Mouse (Mus musculus) left cerebral cortex, postnatal 4 days (tissue): ENCODE data around the gene Mrpl11. TPM values are rescaled to one million over a fixed set of nuclear protein-coding genes. Genes with fewer than 3 reads are reported as not detected.
"Not testable (repeated sequence)": the region's sequence is repeated elsewhere in the genome, so short reads cannot be mapped to it uniquely, and the experiment has no call there.

ENCODE experiments used
- DNase-seq: peaks from one replicate; pipeline ENCODE4 v3.0.0-alpha.2; 2022
- intact Hi-C: fragments of 180-260 bp; cut with DNase I; formaldehyde crosslinking; loops from one replicate; pipeline ENCODE4 v1.15.1; 2025
- total RNA-seq, 2 experiments: library from RNA; stranded (reverse); gene quantifications; 2 replicates each; pipeline ENCODE4 v1.2.3; 2021

The Mrpl11 gene
- 10 to 100 TPM; 68.5 to 73.6 TPM for total RNA-seq

DNA sequence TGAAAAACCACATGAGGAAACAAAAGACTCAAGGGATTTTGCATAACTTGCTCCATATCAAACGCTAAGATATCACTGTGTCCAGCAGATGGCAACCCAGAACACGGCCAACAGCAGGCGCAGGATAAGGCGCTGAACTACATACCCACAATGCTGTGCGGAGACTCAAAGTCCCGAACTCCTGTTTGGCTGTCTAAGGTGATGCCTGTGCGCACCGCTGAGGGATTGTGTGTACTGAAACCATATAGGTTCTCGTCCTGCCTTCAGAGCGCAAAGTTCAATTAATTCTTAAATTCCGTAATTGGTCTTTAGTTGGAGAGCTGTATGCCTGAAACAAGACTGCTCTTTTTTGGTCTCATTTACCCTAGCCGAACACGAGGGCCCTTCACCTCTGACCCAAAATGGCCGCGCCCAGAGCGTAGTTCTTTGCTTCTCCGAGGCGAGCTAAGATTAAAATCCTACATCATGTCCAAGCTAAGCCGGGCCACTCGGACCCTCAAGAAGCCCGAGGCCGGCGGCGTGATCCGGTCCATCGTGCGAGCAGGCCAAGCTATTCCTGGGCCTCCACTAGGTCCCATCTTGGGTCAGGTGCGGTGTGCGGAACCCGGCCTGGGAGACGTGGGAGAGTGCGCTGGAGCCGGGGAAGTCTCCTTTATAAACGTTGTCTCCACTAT lies at the start of gene Mrpl11:
Gene Mrpl11 (plus strand): TSS at position 220 of the 674 bp plus-strand sequence.
- intact Hi-C loops = no loop called here
- DNase-seq = peak; percentile 87

DNA sequence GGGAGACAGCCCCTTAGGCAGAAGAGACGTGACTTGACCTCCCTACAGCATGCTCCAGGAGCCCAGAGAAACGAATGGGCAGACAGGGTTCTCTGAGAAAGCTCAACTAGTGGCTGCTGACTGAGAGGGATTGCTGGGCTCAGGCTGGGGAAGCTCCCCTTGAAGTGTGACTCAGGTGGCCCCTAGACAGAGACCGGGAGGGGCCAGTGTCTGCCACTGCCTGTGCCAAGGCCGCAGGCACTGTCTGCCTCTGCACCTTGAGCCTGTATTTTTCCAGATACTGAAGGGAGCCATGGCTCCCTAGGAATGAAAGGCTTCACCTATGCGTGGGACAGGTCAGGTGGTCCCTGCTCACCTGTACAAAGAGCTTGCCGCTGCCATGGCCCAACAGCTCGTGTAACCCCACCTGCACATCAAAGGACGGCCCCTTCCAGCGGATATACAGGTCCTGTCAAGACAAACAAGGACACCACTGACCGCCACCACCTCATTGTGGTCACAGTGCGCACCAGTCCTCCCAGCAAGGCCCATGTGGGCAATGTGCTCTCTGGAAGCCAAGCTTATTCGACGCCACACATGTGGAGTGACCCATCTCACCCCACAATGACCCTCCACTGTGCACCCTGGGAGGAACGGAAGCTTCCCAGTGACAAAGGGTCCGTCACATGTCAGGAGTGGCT lies 45.9 kb upstream of the Mrpl11 start:
- intact Hi-C loops = no loop called here
- DNase-seq = no peak

DNA sequence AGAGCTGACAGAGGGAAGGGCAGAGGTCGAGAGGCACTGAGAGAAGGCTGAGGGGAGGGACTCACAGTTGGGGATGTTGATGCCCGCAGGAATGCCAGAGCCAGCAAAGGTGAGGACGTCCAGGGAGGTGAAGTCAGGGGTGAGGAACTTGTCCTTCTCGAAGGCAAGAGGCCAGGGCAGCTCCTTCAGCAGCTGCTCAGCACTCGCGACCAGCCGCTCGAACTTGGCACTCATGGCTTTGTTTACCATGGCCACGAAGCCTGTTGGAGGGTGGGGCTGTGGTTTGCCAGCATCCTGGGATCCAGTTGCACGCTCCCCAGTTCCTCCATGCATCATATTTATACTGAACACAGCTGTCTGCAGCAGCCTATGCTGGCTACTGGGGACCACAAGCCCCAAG lies 45.1 kb upstream of the Mrpl11 start:
- no peak for DNase-seq
- intact Hi-C loops = no loop called here

- intact Hi-C loops = no loop called here
- no peak for DNase-seq
These were observed 42.3 kb upstream of the Mrpl11 start for GRCm38 (mm10) chr19:4919652-4920051.

GRCm38 (mm10) chr19:4925121-4925860 lies 36.7 kb upstream of the Mrpl11 start:
- no peak for DNase-seq
- intact Hi-C loops = no loop called here

GRCm38 (mm10) chr19:4927904-4928531 lies 33.9 kb upstream of the Mrpl11 start, which contains the start of gene Dpp3:
Gene Dpp3 (minus strand): TSS chr19:4928287.
- intact Hi-C loops = no loop called here
- peak; percentile 100 for DNase-seq

DNA sequence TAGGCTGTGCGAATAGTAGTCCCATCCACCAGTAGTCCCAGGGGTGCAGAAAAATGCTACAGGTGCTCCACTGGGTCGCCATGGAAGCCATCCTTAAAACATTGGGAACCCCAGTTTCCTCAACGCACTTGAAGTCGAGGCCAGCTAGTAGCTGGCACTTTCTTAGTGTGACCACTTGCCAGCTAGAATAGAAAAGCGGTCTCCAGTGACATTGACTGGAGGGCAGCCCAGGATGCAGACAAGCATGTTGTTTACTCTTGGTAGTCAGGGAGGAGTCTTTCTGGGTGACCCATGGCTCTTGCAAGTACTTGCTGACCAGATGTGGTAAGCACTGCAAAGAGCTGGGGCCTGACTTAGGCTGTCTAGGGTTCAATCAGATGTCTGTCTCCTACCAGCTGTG lies 33.2 kb upstream of the Mrpl11 start:
- intact Hi-C loops = no loop called here
- peak; percentile 34 for DNase-seq

DNA sequence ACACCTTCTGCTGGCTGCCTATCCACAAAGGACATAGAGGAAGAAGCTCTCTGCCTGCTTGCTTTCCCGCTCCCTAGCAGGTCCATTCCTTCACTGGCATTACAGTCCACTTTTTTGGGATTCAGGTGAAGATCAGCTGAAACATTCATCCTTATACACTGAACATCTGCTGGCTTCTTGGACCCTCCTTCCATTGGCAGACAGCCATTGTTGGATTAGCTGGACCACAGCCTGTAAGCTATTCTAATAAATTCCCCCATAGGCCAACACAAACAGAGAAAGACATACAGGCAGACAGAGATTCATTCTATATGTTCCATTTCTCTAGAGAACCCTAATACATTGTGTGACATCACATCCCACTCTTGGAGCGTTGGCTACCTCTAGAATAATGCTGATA lies 25.1 kb upstream of the Mrpl11 start:
- intact Hi-C loops = no loop called here

DNA sequence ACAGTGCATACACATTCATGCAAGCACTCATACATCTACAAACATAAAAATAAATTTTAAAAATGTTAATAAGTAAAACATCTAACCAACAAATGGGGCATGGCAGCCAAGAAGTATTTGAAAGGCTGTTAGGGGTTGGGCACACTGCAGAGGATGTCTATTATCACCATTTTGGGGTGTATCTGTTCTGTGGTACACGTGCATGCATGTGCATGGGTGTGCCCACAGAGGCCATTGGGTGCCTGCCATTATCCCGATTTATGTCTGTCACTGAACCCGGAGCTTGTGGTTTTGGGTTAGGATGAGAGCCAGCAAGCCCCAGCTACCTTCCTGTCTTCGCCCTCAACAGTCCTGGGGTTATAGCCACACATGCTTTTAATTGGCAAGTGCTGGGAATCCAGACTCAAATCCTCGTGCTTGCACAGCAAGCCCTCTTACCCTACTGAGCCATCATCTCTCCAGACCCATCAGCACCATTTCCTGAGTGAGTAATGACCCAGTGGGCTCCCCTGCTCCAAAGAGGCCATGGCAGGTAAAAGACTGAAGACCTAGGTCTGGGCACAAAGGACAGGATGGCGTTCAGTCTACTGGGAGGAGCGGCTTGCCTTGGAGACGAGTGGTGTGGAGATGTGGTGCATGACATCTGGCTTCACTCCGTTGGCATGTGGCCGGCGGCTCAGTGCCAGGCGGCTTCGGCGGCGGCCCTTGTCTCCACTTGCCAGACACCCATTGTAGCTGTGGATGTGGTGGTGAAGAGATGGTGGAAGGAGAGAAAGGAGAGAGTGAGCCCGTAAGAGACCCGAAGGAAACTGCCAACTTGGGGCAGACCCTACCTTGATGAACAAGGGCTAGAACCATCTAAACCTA lies 24.3 kb upstream of the Mrpl11 start:
- intact Hi-C loops = no loop called here

More for the DNA sequence above, 25.1 kb upstream of the Mrpl11 start:
- DNase-seq = no peak

GRCm38 (mm10) chr19:4942551-4943252 lies 19.2 kb upstream of the Mrpl11 start, which contains the start of gene Peli3:
Gene Peli3 (minus strand): TSS chr19:4943127.
- intact Hi-C loops = no loop called here
- peak; percentile 90 for DNase-seq

More for the DNA sequence above, 24.3 kb upstream of the Mrpl11 start:
- DNase-seq = peak; percentile 88

DNA sequence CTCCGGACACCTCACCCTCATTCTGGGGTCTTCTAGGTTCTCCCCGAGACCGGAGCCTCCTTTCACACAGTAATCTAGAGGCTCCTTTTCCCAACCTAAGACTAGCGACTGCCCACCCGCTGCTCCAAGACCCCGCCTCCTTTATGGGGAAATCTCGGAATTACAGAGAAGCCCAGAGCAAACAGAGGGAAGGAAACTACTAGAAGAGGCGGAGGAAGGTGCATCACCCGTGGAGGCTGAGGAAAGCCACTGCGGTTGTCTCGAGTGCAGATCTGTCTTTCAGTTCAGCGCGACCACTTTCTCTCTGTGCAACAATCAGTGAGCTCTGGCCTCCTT lies 18.7 kb upstream of the Mrpl11 start:
- intact Hi-C loops = no loop called here

DNA sequence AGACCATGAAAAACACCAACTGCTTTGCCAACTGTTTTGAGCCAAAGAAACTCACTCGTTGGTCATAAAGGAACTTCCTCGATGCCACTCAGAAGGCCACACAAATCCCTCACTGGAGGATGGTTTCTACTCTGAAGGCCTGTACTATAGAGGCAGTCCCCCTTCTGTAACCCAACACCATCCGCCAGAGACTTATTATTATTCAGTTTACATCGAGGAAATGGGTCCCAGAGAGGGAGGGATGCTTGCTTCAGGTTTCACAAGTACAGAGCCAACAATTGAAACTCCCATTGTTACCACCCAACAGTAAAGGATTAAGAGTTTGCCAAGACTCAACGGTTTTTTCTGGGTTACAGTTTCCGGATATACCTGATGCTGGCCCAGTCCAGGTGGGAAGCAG lies 16.4 kb upstream of the Mrpl11 start:
- DNase-seq = no peak
- intact Hi-C loops = no loop called here

More for the DNA sequence above, 18.7 kb upstream of the Mrpl11 start:
- peak; percentile 13 for DNase-seq

DNA sequence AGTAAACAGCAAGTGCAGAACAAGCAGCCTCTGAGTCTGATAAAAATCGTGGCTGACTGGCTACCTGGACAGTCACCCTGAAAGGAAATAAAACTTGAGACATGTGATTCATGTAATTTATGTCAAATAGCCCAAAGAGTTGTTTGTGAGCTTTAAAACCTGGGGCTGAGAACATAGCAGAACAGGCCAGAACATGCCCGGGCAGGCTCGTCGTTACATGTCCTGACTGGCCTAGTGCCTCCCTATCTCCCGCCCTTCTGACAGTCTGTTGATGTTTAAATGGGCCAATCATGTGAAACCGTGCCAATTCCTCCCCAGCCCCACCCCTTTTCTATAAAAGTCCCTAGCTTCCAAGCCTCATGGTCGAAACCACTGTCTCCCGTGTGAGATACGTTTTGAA lies 13.3 kb upstream of the Mrpl11 start:
- intact Hi-C loops, DNase-seq: not testable (repeated sequence)

DNA sequence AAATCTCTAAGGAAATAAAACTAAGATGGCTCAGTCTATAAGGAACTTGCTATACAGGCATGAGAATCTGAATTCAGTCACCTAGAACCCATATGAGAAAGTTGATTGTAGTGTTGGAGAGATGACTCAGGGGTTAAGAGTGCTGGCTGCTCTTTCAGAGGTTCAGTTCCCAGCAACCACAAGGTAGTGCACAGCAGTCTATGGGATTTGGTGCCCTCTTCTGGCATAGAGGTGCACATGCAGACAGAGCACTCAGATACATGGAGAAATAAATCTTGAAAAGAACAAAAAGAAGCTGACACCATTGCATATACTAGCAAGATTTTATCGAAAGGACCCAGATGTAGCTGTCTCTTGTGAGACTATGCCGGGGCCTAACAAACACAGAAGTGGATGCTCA lies 6.3 kb downstream of the Mrpl11 start:
- intact Hi-C loops = no loop called here

DNA sequence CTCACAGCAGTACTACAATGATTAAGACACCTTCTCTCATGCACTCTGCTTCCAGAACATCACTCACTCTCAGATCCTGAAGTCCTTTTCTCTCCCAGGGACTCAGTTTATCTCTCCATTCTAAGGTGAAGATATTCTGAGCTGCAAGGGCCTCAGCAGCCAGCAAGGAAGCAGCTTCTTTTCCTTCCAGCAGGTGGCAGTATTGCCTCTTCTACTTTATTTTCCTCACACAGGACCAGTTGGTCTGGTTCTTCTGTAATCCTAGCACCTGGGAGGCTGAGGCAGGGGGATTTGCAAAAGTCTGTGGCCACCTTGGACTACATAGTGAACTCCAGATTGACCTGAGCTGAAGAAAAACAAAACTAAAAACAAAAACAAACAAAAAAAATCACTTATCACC lies 19.8 kb downstream of the Mrpl11 start:
- intact Hi-C loops = loop anchor here (1.0 kb wide), 1 partner anchor 21 kb away; no protein-coding TSS in a partner anchor
- DNase-seq = peak; percentile 24

More for the DNA sequence above, 6.3 kb downstream of the Mrpl11 start:
- DNase-seq = no peak

GRCm38 (mm10) chr19:4989013-4989412 lies 27.1 kb downstream of the Mrpl11 start:
- DNase-seq = peak; percentile 80
- intact Hi-C loops = no loop called here

- intact Hi-C loops = no loop called here
- peak; percentile 84 for DNase-seq
These were observed 27.7 kb downstream of the Mrpl11 start for GRCm38 (mm10) chr19:4989434-4990255.

- intact Hi-C loops = no loop called here
- DNase-seq = peak; percentile 63
These were observed 28.3 kb downstream of the Mrpl11 start, which contains the start of gene Npas4 for GRCm38 (mm10) chr19:4990256-4990625. Gene Npas4 (minus strand): TSS chr19:4990316.

DNA sequence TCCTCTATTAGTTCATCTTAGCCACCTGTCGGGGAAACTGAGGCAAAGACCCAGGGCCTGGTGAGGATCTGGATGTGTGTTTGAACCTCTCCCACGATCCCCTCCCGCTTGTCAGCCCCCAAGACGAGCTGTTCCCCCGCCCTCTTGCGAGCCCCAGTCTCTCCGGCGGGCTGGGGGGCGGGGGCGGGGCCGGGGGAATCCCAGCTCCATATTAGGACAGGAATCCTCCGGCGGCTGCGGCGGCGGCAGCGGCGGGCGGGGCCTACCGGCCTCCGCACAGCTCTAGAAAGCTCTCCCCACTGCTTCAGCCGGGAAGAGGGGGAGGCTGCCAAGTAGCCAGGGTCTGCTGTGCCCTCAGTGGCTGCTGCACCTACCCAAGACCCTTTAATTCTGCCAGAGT lies 28.8 kb downstream of the Mrpl11 start:
- peak; percentile 61 for DNase-seq
- intact Hi-C loops = no loop called here
